Mouse (Mus musculus) large intestine, adult 2 months (tissue): ENCODE measurements around the gene Nenf. TPM values are rescaled to one million over a fixed set of nuclear protein-coding genes. Genes with fewer than 3 reads are reported as not detected.

Experiments used
- DNase-seq: peaks from one replicate; pipeline ENCODE4 v3.0.0-alpha.2; 2012; ENCODE audit warnings: low read depth, low spot score
- WGBS: fragments of 180-500 bp; shearing (Covaris S2); methylation state at CpG from one replicate; pipeline ENCODE4 v1.1.7; 2018; 5-methylcytosine and 5-hydroxymethylcytosine counted together
- polyA plus RNA-seq: library from polyadenylated mRNA; depleted of rRNA; stranded (reverse); fragments of >200 nt; gene quantifications from 2 replicates; pipeline ENCODE4 v1.2.3, GENCODE M21; 2012; rRNA removed

Gene Nenf
- polyA plus RNA-seq, 1 experiment, result 48.2 TPM

GRCm38 (mm10) chr1:191258521-191258920 lies 59.5 kb downstream of the Nenf start:
- 53% methylated on average over 3 of the region's 3 CpGs for WGBS
- DNase-seq, result no peak

GRCm38 (mm10) chr1:191257981-191258380 lies 60.0 kb downstream of the Nenf start:
- DNase-seq, result no peak

GRCm38 (mm10) chr1:191257351-191257771 lies 60.6 kb downstream of the Nenf start:
- WGBS, result 73% methylated on average over 3 of the region's 3 CpGs
- DNase-seq, result no peak

More at GRCm38 (mm10) chr1:191257981-191258380, 60.0 kb downstream of the Nenf start:
- WGBS, result 93% methylated on average over 2 of the region's 2 CpGs

Other genes starting within 250 kb of the Nenf start
- gene Batf3, start 220.3 kb downstream of the Nenf start, polyA plus RNA-seq, result 6.5 and 7.5 TPM in 2 replicates
- not detected in 2 replicates for gene Fam71a, start 153.4 kb downstream of the Nenf start, polyA plus RNA-seq
- 13.5 and 35.4 TPM in 2 replicates for gene Atf3, start 100.2 kb downstream of the Nenf start, polyA plus RNA-seq
- 3.3 and 3.8 TPM in 2 replicates for gene Tmem206, start 7.7 kb upstream of the Nenf start, polyA plus RNA-seq
- 44.2 and 48.3 TPM in 2 replicates for gene Ppp2r5a, start 85.1 kb upstream of the Nenf start, polyA plus RNA-seq